In genomic region chr11:114764820-114765818, GRCm38 (mm10) we compare ENCODE assay signal across 8 mouse cellular contexts. TPM values are rescaled to one million over a fixed set of nuclear protein-coding genes. Genes with fewer than 3 reads are reported as not detected.
DNase-seq lines count a peak whose midpoint lies in the region; ATAC-seq and TF ChIP-seq lines count a peak whose summit lies in the region.

Kif19a (plus strand) TSS chr11:114765388.

- no peaks in the 10 kb centered on the region for H3K9me3 ChIP-seq in neural tube, embryonic 11.5 days (ENCODE audit: control insufficient read depth, low read length)

- no peaks in the 10 kb centered on the region for H3K79me2 ChIP-seq in heart, adult 2 months (replicated peaks; ENCODE audit: control insufficient read depth, insufficient read depth, low read length)

- peaks cover 2% of the 10 kb centered on the region for H3K4me1 ChIP-seq in heart, adult 2 months (ENCODE audit: control insufficient read depth, insufficient read depth, low read length)
- H3K4me1 ChIP-seq in neural tube, embryonic 11.5 days (ENCODE audit: control insufficient read depth, insufficient read depth, low read length): 0 out of 2 replicates have a peak, but pooled peaks cover 2% of the 10 kb centered on the region

- DNase-seq in right cerebral cortex, postnatal 25 days: peak; percentile 18
- DNase-seq in right cerebral cortex, postnatal 36 days (ENCODE audit: low spot score in 2 of 2): no peak
- peak; percentile 86 for DNase-seq in embryo, embryonic 11 days
- peak; percentile 73 to 77 for DNase-seq in heart, adult 2 months
- peak; percentile 19 for DNase-seq in kidney, adult 11 months
- peak; percentile 63 to 70 for DNase-seq in lung, adult 18-20 months
- peak; percentile 81 for DNase-seq in neural tube, embryonic 11.5 days (ENCODE audit: low spot score)
- peak; percentile 16 to 64 for DNase-seq in urinary bladder, postnatal 36 days (ENCODE audit: low spot score in 2 of 2)

- TF ChIP-seq EP300 in heart, adult 2 months (IDR thresholded peaks at IDR 0.05; ENCODE audit: insufficient read depth, low read depth, low read length): no peak

- ATAC-seq in neural tube, embryonic 11.5 days (ENCODE audit: insufficient read depth, low FRiP score, low TSS enrichment): peak; percentile 73

- TF ChIP-seq CTCF in heart, adult 2 months (IDR thresholded peaks at IDR 0.05): no peak

- intact Hi-C loops in heart, adult 2 months (cut with DNase I): no loop called here

- no peak for TF ChIP-seq POLR2A in heart, adult 2 months (IDR thresholded peaks at IDR 0.05; ENCODE audit: insufficient read depth, low read depth, low read length)

- no peak within 1 kb of the TSS for H3K27ac ChIP-seq in heart, adult 2 months
- H3K27ac ChIP-seq in neural tube, embryonic 11.5 days (ENCODE audit: low read depth, low read length): no peak within 1 kb of the TSS

- 6% methylated on average over 51 of the region's 51 CpGs for WGBS in heart, adult 2 months
- 4% methylated on average over 51 of the region's 51 CpGs for WGBS in neural tube, embryonic 11.5 days

- H3K36me3 ChIP-seq in heart, adult 2 months (ENCODE audit: control insufficient read depth, insufficient read depth, low read length): no peaks in the 10 kb centered on the region
- H3K36me3 ChIP-seq in neural tube, embryonic 11.5 days (ENCODE audit: control insufficient read depth, insufficient read depth, low read length): no peaks in the 10 kb centered on the region

- H3K4me2 ChIP-seq in neural tube, embryonic 11.5 days (ENCODE audit: low read depth): peak within 1 kb of the TSS; percentile 70

- no peaks in the 10 kb centered on the region for H3K27me3 ChIP-seq in heart, adult 2 months (ENCODE audit: control insufficient read depth, insufficient read depth, low read length)
- peaks cover 8% of the 10 kb centered on the region for H3K27me3 ChIP-seq in neural tube, embryonic 11.5 days (ENCODE audit: control insufficient read depth, insufficient read depth, low read length)

- H3K9ac ChIP-seq in heart, adult 2 months (ENCODE audit: low read depth, low read length): peak within 1 kb of the TSS; percentile 42
- H3K9ac ChIP-seq in neural tube, embryonic 11.5 days (ENCODE audit: low read length): no peak within 1 kb of the TSS

- peak within 1 kb of the TSS; percentile 53 for H3K4me3 ChIP-seq in heart, adult 2 months
- H3K4me3 ChIP-seq in neural tube, embryonic 11.5 days (ENCODE audit: low read depth, low read length): peak within 1 kb of the TSS; percentile 38

RNA-seq across cellular contexts. Expression of gene Kif19a, which starts in this region (rescaled TPM):
- total RNA-seq in heart, adult 2 months (2021): under 1 TPM; 0.18 to 0.21 TPM
- polyA plus RNA-seq in heart, adult 2 months (2012; rRNA removed): 0.32 and 1.2 TPM in 2 replicates
- 0.65 and 1.3 TPM in 2 replicates for polyA plus RNA-seq in neural tube, embryonic 11.5 days (2014; fragmentation: Nextera tagmentation; extraction: Ambion mirVana)

Comparison
In these comparisons a context has a peak if more than half of its experiments do, and no peak if none do; other contexts are left out.
1. DNase-seq: peak in right cerebral cortex, postnatal 25 days (single experiment), embryo, embryonic 11 days (single experiment), heart, adult 2 months (2 of 2), kidney, adult 11 months (single experiment), lung, adult 18-20 months (2 of 2), neural tube, embryonic 11.5 days (single experiment) and urinary bladder, postnatal 36 days (2 of 2); none in right cerebral cortex, postnatal 36 days (0 of 2).